Mouse (Mus musculus) myocyte (in vitro differentiated cells): ENCODE data around the gene Slc30a7. TPM values are rescaled to one million over a fixed set of nuclear protein-coding genes. Genes with fewer than 3 reads are reported as not detected.

Experiments
- H3K27me3 ChIP-seq: one replicate; pipeline ENCODE4 v1.6.1; 2011; ENCODE audit not compliant: control insufficient read depth, insufficient read depth, insufficient read length
- H3K36me3 ChIP-seq: one replicate; pipeline ENCODE4 v1.6.1; 2011; ENCODE audit not compliant: control insufficient read depth, insufficient read depth
- H3K4me2 ChIP-seq: one replicate; pipeline ENCODE4 v1.6.1; 2011; ENCODE audit warnings: low read depth, control low read depth
- H3K4me3 ChIP-seq: one replicate; pipeline ENCODE4 v1.5.1; 2011; ENCODE audit warnings: mild to moderate bottlenecking, control low read depth, moderate library complexity
- H3K79me2 ChIP-seq: one replicate; pipeline ENCODE4 v1.6.1; 2011; ENCODE audit not compliant: control insufficient read depth, insufficient read depth
- H3ac ChIP-seq: one replicate; pipeline ENCODE4 v1.6.1; 2011; ENCODE audit not compliant: control insufficient read depth, insufficient read length
- CEBPB ChIP-seq: IDR thresholded peaks from 2 replicates; pipeline ENCODE4 v1.6.1; 2011; ENCODE audit warnings: mild to moderate bottlenecking, moderate library complexity; ENCODE audit not compliant: poor library complexity, insufficient read depth, severe bottlenecking
- E2F4 ChIP-seq: IDR thresholded peaks from one replicate; pipeline ENCODE4 v1.6.1; 2011; ENCODE audit warnings: mild to moderate bottlenecking, control low read depth, moderate library complexity; ENCODE audit not compliant: insufficient read depth
- MAX ChIP-seq: IDR thresholded peaks from one replicate; pipeline ENCODE4 v1.6.1; 2011; ENCODE audit warnings: low read depth, mild to moderate bottlenecking, control low read depth
- MYOD1 ChIP-seq, 3 experiments: IDR thresholded peaks; one replicate each; pipeline ENCODE4 v1.6.1; 2011; ENCODE audit warnings: control low read depth in 2 of 3, low read depth in 2 of 3, mild to moderate bottlenecking in 2 of 3, moderate library complexity in 1 of 3; ENCODE audit not compliant: insufficient read length in 2 of 3, control insufficient read depth in 1 of 3
- MYOG ChIP-seq, 3 experiments: IDR thresholded peaks; one replicate each; pipeline ENCODE4 v1.6.1; 2011; ENCODE audit warnings: control low read depth in 2 of 3, low read depth in 2 of 3, mild to moderate bottlenecking in 2 of 3; ENCODE audit not compliant: insufficient read length in 2 of 3, control insufficient read depth in 1 of 3, insufficient read depth in 1 of 3
- POLR2A ChIP-seq: IDR thresholded peaks from one replicate; pipeline ENCODE4 v1.6.1; 2011; ENCODE audit warnings: low read depth, mild to moderate bottlenecking, control low read depth, moderate library complexity; ENCODE audit not compliant: insufficient read length
- POLR2AphosphoS2 ChIP-seq: IDR thresholded peaks from one replicate; pipeline ENCODE4 v1.6.1; 2011; ENCODE audit warnings: low read depth, control low read depth; ENCODE audit not compliant: insufficient read length
- REST ChIP-seq: IDR thresholded peaks from one replicate; pipeline ENCODE4 v1.6.1; 2011; ENCODE audit warnings: mild to moderate bottlenecking, control low read depth, moderate library complexity; ENCODE audit not compliant: insufficient read depth, insufficient read length
- SRF ChIP-seq: IDR thresholded peaks from one replicate; pipeline ENCODE4 v1.6.1; 2011; ENCODE audit warnings: low read depth; ENCODE audit not compliant: control insufficient read depth, insufficient read length
- TCF12 ChIP-seq: IDR thresholded peaks from one replicate; pipeline ENCODE4 v1.6.1; 2011; ENCODE audit warnings: mild to moderate bottlenecking, control low read depth; ENCODE audit not compliant: poor library complexity, insufficient read depth, severe bottlenecking
- TCF3 ChIP-seq: IDR thresholded peaks from one replicate; pipeline ENCODE4 v1.6.1; 2011; ENCODE audit warnings: low read depth, control low read depth; ENCODE audit not compliant: insufficient read length
- USF1 ChIP-seq: IDR thresholded peaks from one replicate; pipeline ENCODE4 v1.6.1; 2011; ENCODE audit warnings: low read depth, mild to moderate bottlenecking, control low read depth, moderate library complexity
- polyA plus RNA-seq: library from polyadenylated mRNA; unstranded; fragments of >200 nt; fragmentation: generic; extraction: Trizol; gene quantifications from one replicate; pipeline ENCODE4 v1.2.1, GENCODE M21; 2012; ENCODE audit warnings: missing spikeins

Slc30a7 gene
- polyA plus RNA-seq, 1 experiment = 3.9 TPM

- H3K79me2 ChIP-seq = no peaks in the 10 kb centered on the region
- H3K4me2 ChIP-seq = no peak overlapping the region
- no peak for TF ChIP-seq TCF3
- TF ChIP-seq POLR2A = no peak
- no peak for TF ChIP-seq SRF
- TF ChIP-seq MYOD1 (IDR thresholded peaks at IDR 0.05; ENCODE audit: control insufficient read depth in 1 of 3, insufficient read length in 2 of 3, low read depth in 2 of 3) = no peak
- no peak for TF ChIP-seq MAX
- TF ChIP-seq REST = no peak
- no peak for TF ChIP-seq TCF12
- TF ChIP-seq USF1 = no peak
- no peak for TF ChIP-seq E2F4
- TF ChIP-seq MYOG (IDR thresholded peaks at IDR 0.05; ENCODE audit: control insufficient read depth in 1 of 3, insufficient read depth in 1 of 3, insufficient read length in 2 of 3, low read depth in 2 of 3) = no peak
- no peak for TF ChIP-seq POLR2AphosphoS2
- TF ChIP-seq CEBPB = no peak
- peaks cover 31% of the 10 kb centered on the region for H3K36me3 ChIP-seq
- H3ac ChIP-seq = no peak overlapping the region
- no peaks in the 10 kb centered on the region for H3K27me3 ChIP-seq
- no peak overlapping the region for H3K4me3 ChIP-seq
Observed at GRCm38 (mm10) chr3:115957223-115957622, 50.0 kb downstream of the Slc30a7 start.

- no peaks in the 10 kb centered on the region for H3K79me2 ChIP-seq
- no peak overlapping the region for H3ac ChIP-seq
- H3K36me3 ChIP-seq = peaks cover 27% of the 10 kb centered on the region
- no peaks in the 10 kb centered on the region for H3K27me3 ChIP-seq
- no peak for TF ChIP-seq CEBPB
- TF ChIP-seq POLR2AphosphoS2 = no peak
- no peak for TF ChIP-seq MAX
- no peak for TF ChIP-seq TCF3
- TF ChIP-seq TCF12 = no peak
- TF ChIP-seq E2F4 = no peak
- no peak for TF ChIP-seq SRF
- no peak for TF ChIP-seq MYOD1 (IDR thresholded peaks at IDR 0.05; ENCODE audit: control insufficient read depth in 1 of 3, insufficient read length in 2 of 3, low read depth in 2 of 3)
- TF ChIP-seq POLR2A = no peak
- TF ChIP-seq REST = no peak
- no peak for TF ChIP-seq USF1
- no peak for TF ChIP-seq MYOG (IDR thresholded peaks at IDR 0.05; ENCODE audit: control insufficient read depth in 1 of 3, insufficient read depth in 1 of 3, insufficient read length in 2 of 3, low read depth in 2 of 3)
- no peak overlapping the region for H3K4me2 ChIP-seq
- H3K4me3 ChIP-seq = no peak overlapping the region
Observed at GRCm38 (mm10) chr3:115953088-115953487, 54.1 kb downstream of the Slc30a7 start.

GRCm38 (mm10) chr3:115952356-115952755 is 54.9 kb downstream of the Slc30a7 start:
- TF ChIP-seq MYOG (IDR thresholded peaks at IDR 0.05; ENCODE audit: control insufficient read depth in 1 of 3, insufficient read depth in 1 of 3, insufficient read length in 2 of 3, low read depth in 2 of 3) (no peak), E2F4 (no peak), SRF (no peak), CEBPB (no peak), POLR2AphosphoS2 (no peak), REST (no peak), MAX (no peak), TCF12 (no peak), POLR2A (no peak), MYOD1 (IDR thresholded peaks at IDR 0.05; ENCODE audit: control insufficient read depth in 1 of 3, insufficient read length in 2 of 3, low read depth in 2 of 3) (no peak), USF1 (no peak), TCF3 (no peak)
- no peak overlapping the region for H3K4me2 ChIP-seq
- no peaks in the 10 kb centered on the region for H3K79me2 ChIP-seq
- peaks cover 26% of the 10 kb centered on the region for H3K36me3 ChIP-seq
- H3K27me3 ChIP-seq = no peaks in the 10 kb centered on the region
- no peak overlapping the region for H3K4me3 ChIP-seq
- H3ac ChIP-seq = no peak overlapping the region

GRCm38 (mm10) chr3:115951221-115951620 is 56.0 kb downstream of the Slc30a7 start:
- peaks cover 24% of the 10 kb centered on the region for H3K36me3 ChIP-seq

More at GRCm38 (mm10) chr3:115951221-115951620, 56.0 kb downstream of the Slc30a7 start:
- no peaks in the 10 kb centered on the region for H3K79me2 ChIP-seq
- no peaks in the 10 kb centered on the region for H3K27me3 ChIP-seq
- H3ac ChIP-seq = no peak overlapping the region
- H3K4me3 ChIP-seq = no peak overlapping the region
- H3K4me2 ChIP-seq = no peak overlapping the region
- TF ChIP-seq MYOD1 (IDR thresholded peaks at IDR 0.05; ENCODE audit: control insufficient read depth in 1 of 3, insufficient read length in 2 of 3, low read depth in 2 of 3) (no peak), CEBPB (no peak), POLR2A (no peak), SRF (no peak), REST (no peak), TCF3 (no peak), POLR2AphosphoS2 (no peak), USF1 (no peak), E2F4 (no peak), TCF12 (no peak)
